Mouse (Mus musculus) forebrain, embryonic 13.5 days (tissue): ENCODE measurements around the gene Grm3. TPM values are rescaled to one million over a fixed set of nuclear protein-coding genes. Genes with fewer than 3 reads are reported as not detected.

Experiments
- ATAC-seq: fragments of 200-750 bp; cut with Nextera tagmentation; 2 replicates; pipeline ENCODE4 v1.8.0; 2017
- H3K27ac ChIP-seq: fragments of 300-500 bp; sonication (generic); 2 replicates; pipeline ENCODE4 v1.5.1; 2015; ENCODE audit warnings: inconsistent platforms, mild to moderate bottlenecking, moderate library complexity
- H3K27me3 ChIP-seq: fragments of 300-500 bp; sonication (generic); 2 replicates; pipeline ENCODE4 v1.6.1; 2015; ENCODE audit warnings: mild to moderate bottlenecking, inconsistent platforms
- H3K36me3 ChIP-seq: fragments of 300-500 bp; sonication (generic); 2 replicates; pipeline ENCODE4 v1.6.1; 2015; ENCODE audit warnings: mild to moderate bottlenecking, inconsistent platforms; ENCODE audit not compliant: poor library complexity, severe bottlenecking
- H3K4me1 ChIP-seq: fragments of 300-500 bp; sonication (generic); 2 replicates; pipeline ENCODE4 v1.6.1; 2015; ENCODE audit warnings: inconsistent platforms
- H3K4me2 ChIP-seq: fragments of 300-500 bp; sonication (generic); 2 replicates; pipeline ENCODE4 v1.6.1; 2015; ENCODE audit warnings: inconsistent platforms, mild to moderate bottlenecking, moderate library complexity
- H3K4me3 ChIP-seq: fragments of 300-500 bp; sonication (generic); 2 replicates; pipeline ENCODE4 v1.5.1; 2015; ENCODE audit warnings: mild to moderate bottlenecking, inconsistent platforms
- H3K9ac ChIP-seq: fragments of 300-500 bp; sonication (generic); 2 replicates; pipeline ENCODE4 v1.6.1; 2015; ENCODE audit warnings: mild to moderate bottlenecking, inconsistent platforms
- H3K9me3 ChIP-seq: fragments of 300-500 bp; sonication (generic); replicated peaks from 2 replicates; pipeline ENCODE4 v1.6.1; 2016; ENCODE audit warnings: inconsistent platforms
- WGBS: fragments of 180-500 bp; shearing (Covaris S2); methylation state at CpG from one replicate; pipeline ENCODE4 v1.1.7; 2015; 5-methylcytosine and 5-hydroxymethylcytosine counted together
- polyA plus RNA-seq: library from polyadenylated mRNA; unstranded; fragments of >200 nt; fragmentation: Nextera tagmentation; extraction: Ambion mirVana; gene quantifications from 2 replicates; pipeline ENCODE4 v1.2.1, GENCODE M21; 2015

The Grm3 gene
- polyA plus RNA-seq: 3.6 and 7.2 TPM in 2 replicates

- H3K4me1 ChIP-seq: peaks cover 16% of the 10 kb centered on the region
- H3K27me3 ChIP-seq: peaks cover 39% of the 10 kb centered on the region
- under 1% methylated on average over 25 of the region's 25 CpGs for WGBS
- H3K27ac ChIP-seq: no peak within 1 kb of the TSS
- ATAC-seq: peak; percentile 52
- H3K9ac ChIP-seq: peak within 1 kb of the TSS; percentile 64
- peak within 1 kb of the TSS; percentile 54 for H3K4me3 ChIP-seq
- H3K36me3 ChIP-seq: no peaks in the 10 kb centered on the region
- no peaks in the 10 kb centered on the region for H3K9me3 ChIP-seq
- peak within 1 kb of the TSS; percentile 96 for H3K4me2 ChIP-seq
Observed at GRCm38 (mm10) chr5:9724956-9725600, at the start of gene Grm3. Grm3 (minus strand) TSS chr5:9725170.

GRCm38 (mm10) chr5:9755751-9756150, 30.8 kb upstream of the Grm3 start:
- no peak overlapping the region for H3K9ac ChIP-seq
- H3K4me3 ChIP-seq: no peak overlapping the region
- no peaks in the 10 kb centered on the region for H3K4me1 ChIP-seq
- no peak overlapping the region for H3K4me2 ChIP-seq
- H3K27ac ChIP-seq: no peak overlapping the region
- no peaks in the 10 kb centered on the region for H3K36me3 ChIP-seq
- WGBS: 68% methylated on average over 2 of the region's 2 CpGs
- no peak for ATAC-seq
- H3K27me3 ChIP-seq: no peaks in the 10 kb centered on the region
- H3K9me3 ChIP-seq: no peaks in the 10 kb centered on the region

- no peaks in the 10 kb centered on the region for H3K36me3 ChIP-seq
Observed at GRCm38 (mm10) chr5:9748184-9748583, 23.2 kb upstream of the Grm3 start.

GRCm38 (mm10) chr5:9744120-9744519, 19.1 kb upstream of the Grm3 start:
- H3K4me1 ChIP-seq: no peaks in the 10 kb centered on the region
- no peak for ATAC-seq
- H3K4me3 ChIP-seq: no peak overlapping the region
- no peak overlapping the region for H3K9ac ChIP-seq
- H3K27me3 ChIP-seq: no peaks in the 10 kb centered on the region
- 87% methylated on average over 5 of the region's 5 CpGs for WGBS
- H3K4me2 ChIP-seq: no peak overlapping the region
- no peaks in the 10 kb centered on the region for H3K36me3 ChIP-seq
- no peak overlapping the region for H3K27ac ChIP-seq
- no peaks in the 10 kb centered on the region for H3K9me3 ChIP-seq

More at GRCm38 (mm10) chr5:9748184-9748583, 23.2 kb upstream of the Grm3 start:
- WGBS: 63% methylated on average over 5 of the region's 5 CpGs
- H3K4me3 ChIP-seq: no peak overlapping the region
- no peak overlapping the region for H3K27ac ChIP-seq
- no peaks in the 10 kb centered on the region for H3K4me1 ChIP-seq
- no peak overlapping the region for H3K9ac ChIP-seq
- no peak for ATAC-seq
- H3K4me2 ChIP-seq: no peak overlapping the region
- H3K27me3 ChIP-seq: no peaks in the 10 kb centered on the region
- no peaks in the 10 kb centered on the region for H3K9me3 ChIP-seq

GRCm38 (mm10) chr5:9725601-9726268, 765 bp upstream of the Grm3 start:
- H3K27ac ChIP-seq: no peak overlapping the region
- ATAC-seq: peak; percentile 95
- no peaks in the 10 kb centered on the region for H3K36me3 ChIP-seq
- peak overlapping the region; percentile 64 for H3K9ac ChIP-seq
- peak overlapping the region; percentile 54 for H3K4me3 ChIP-seq
- peak overlapping the region; percentile 96 for H3K4me2 ChIP-seq
- WGBS: under 1% methylated on average over 22 of the region's 22 CpGs
- H3K9me3 ChIP-seq: no peaks in the 10 kb centered on the region
- H3K27me3 ChIP-seq: peaks cover 39% of the 10 kb centered on the region
- peaks cover 16% of the 10 kb centered on the region for H3K4me1 ChIP-seq

GRCm38 (mm10) chr5:9724287-9724955, 549 bp downstream of the Grm3 start:
- ATAC-seq: peak; percentile 30
- Histone ChIP-seq H3K9ac (peak overlapping the region; percentile 64), H3K36me3 (no peaks in the 10 kb centered on the region), H3K4me1 (peaks cover 16% of the 10 kb centered on the region), H3K9me3 (no peaks in the 10 kb centered on the region), H3K4me2 (peak overlapping the region; percentile 96), H3K27ac (no peak overlapping the region), H3K27me3 (peaks cover 42% of the 10 kb centered on the region), H3K4me3 (peak overlapping the region; percentile 54)
- WGBS: 14% methylated on average over 13 of the region's 13 CpGs

GRCm38 (mm10) chr5:9721136-9721535, 3.8 kb downstream of the Grm3 start:
- Histone ChIP-seq H3K9me3 (no peaks in the 10 kb centered on the region), H3K4me2 (no peak overlapping the region), H3K4me1 (peaks cover 16% of the 10 kb centered on the region), H3K27me3 (peaks cover 39% of the 10 kb centered on the region), H3K36me3 (no peaks in the 10 kb centered on the region), H3K4me3 (no peak overlapping the region), H3K27ac (no peak overlapping the region), H3K9ac (no peak overlapping the region)
- no peak for ATAC-seq

GRCm38 (mm10) chr5:9716295-9716694, 8.7 kb downstream of the Grm3 start:
- Histone ChIP-seq H3K36me3 (no peaks in the 10 kb centered on the region), H3K27me3 (peaks cover 6% of the 10 kb centered on the region; the same call in 1 of the 2 replicates), H3K27ac (no peak overlapping the region), H3K4me1 (no peaks in the 10 kb centered on the region), H3K4me2 (no peak overlapping the region), H3K9ac (no peak overlapping the region), H3K4me3 (no peak overlapping the region), H3K9me3 (no peaks in the 10 kb centered on the region)
- ATAC-seq: no peak
- 86% methylated on average over 5 of the region's 5 CpGs for WGBS

GRCm38 (mm10) chr5:9707096-9707495, 17.9 kb downstream of the Grm3 start:
- Histone ChIP-seq H3K4me3 (no peak overlapping the region), H3K4me2 (no peak overlapping the region), H3K27ac (no peak overlapping the region), H3K27me3 (peaks cover 40% of the 10 kb centered on the region), H3K36me3 (no peaks in the 10 kb centered on the region), H3K4me1 (peaks cover 11% of the 10 kb centered on the region; the same call in 1 of the 2 replicates), H3K9me3 (no peaks in the 10 kb centered on the region), H3K9ac (no peak overlapping the region)
- no peak for ATAC-seq
- WGBS: 87% methylated on average over 1 of the region's 1 CpGs

GRCm38 (mm10) chr5:9703385-9704009, 21.5 kb downstream of the Grm3 start:
- WGBS: 9% methylated on average over 3 of the region's 3 CpGs

GRCm38 (mm10) chr5:9702656-9703384, 22.1 kb downstream of the Grm3 start:
- ATAC-seq: peak; percentile 90
- no peak overlapping the region for H3K27ac ChIP-seq
- WGBS: 9% methylated on average over 3 of the region's 3 CpGs
- no peaks in the 10 kb centered on the region for H3K36me3 ChIP-seq
- H3K27me3 ChIP-seq: peaks cover 39% of the 10 kb centered on the region
- H3K4me2 ChIP-seq: no peak overlapping the region
- no peaks in the 10 kb centered on the region for H3K9me3 ChIP-seq
- H3K4me3 ChIP-seq: no peak overlapping the region
- H3K9ac ChIP-seq: no peak overlapping the region
- H3K4me1 ChIP-seq: peaks cover 11% of the 10 kb centered on the region; the same call in 1 of the 2 replicates

More at GRCm38 (mm10) chr5:9703385-9704009, 21.5 kb downstream of the Grm3 start:
- Histone ChIP-seq H3K9me3 (no peaks in the 10 kb centered on the region), H3K9ac (no peak overlapping the region), H3K36me3 (no peaks in the 10 kb centered on the region), H3K4me1 (peaks cover 11% of the 10 kb centered on the region; the same call in 1 of the 2 replicates), H3K27me3 (peaks cover 42% of the 10 kb centered on the region), H3K4me2 (no peak overlapping the region), H3K4me3 (no peak overlapping the region), H3K27ac (no peak overlapping the region)
- ATAC-seq: peak; percentile 82
